Mouse (Mus musculus): ENCODE results near the gene Tia1. TPM values are rescaled to one million over a fixed set of nuclear protein-coding genes. Genes with fewer than 3 reads are reported as not detected.

Gene Tia1
- polyA plus RNA-seq, 1 experiment: 22.0 TPM

GRCm38 (mm10) chr6:86395969-86396368 is 8.1 kb upstream of the Tia1 start:
- peak overlapping the region; percentile 89 for H3K4me3 ChIP-seq (replicated peaks; ENCODE audit: extremely low read depth, low read depth, low read length)
- DNase-seq: no peak
- TF ChIP-seq CTCF (IDR thresholded peaks at IDR 0.05; ENCODE audit: insufficient read depth, low read length): no peak
- no peak for TF ChIP-seq POLR2A (IDR thresholded peaks at IDR 0.05; ENCODE audit: borderline replicate concordance, extremely low read depth, low read depth, low read length)
- H3K4me1 ChIP-seq (ENCODE audit: control insufficient read depth, insufficient read depth, low read length): 0 out of 2 replicates have a peak, but pooled peaks cover 3% of the 10 kb centered on the region
- WGBS: 19% methylated on average over 10 of the region's 10 CpGs

DNA sequence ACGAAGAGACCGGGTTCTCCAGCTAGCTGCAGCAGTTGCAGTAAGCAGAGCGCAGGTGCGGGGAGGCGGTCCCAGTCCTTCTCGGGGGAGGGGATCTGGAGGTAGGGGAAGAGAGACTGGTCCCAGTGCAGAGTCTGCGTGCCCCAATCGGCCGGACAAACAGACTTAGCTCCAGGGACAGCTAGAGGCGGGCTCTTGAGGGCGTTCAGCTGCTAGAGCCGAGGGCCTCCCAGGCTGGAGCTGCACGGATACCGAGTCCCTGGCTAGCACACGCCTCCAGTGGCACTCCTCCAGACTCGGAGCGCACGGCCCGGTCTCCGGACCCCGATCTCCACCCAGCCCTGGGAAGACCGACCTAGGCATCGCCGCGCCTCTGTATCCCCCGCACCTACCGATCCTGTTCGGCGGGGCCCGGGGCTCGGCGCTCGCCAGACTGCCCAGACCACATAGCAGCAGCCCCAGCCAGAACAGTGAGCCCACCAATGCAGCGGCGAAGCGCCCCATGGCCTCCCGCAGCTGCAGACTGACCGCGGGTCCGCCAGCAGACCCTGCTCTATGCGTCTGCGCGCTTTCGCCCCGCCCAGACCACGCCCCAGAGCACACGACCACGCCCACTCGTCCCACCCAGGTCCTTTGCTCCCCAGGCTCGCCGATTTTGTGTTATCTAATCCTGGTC is 7.3 kb upstream of the Tia1 start, which contains the start of gene Pcyox1:
TSS of gene Pcyox1 (minus strand) at position 574 of the 676 bp plus-strand sequence.
- Histone ChIP-seq H3K4me3 (replicated peaks; ENCODE audit: extremely low read depth, low read depth, low read length) (peak within 1 kb of the TSS; percentile 89), H3K4me1 (ENCODE audit: control insufficient read depth, insufficient read depth, low read length) (0 out of 2 replicates have a peak, but pooled peaks cover 3% of the 10 kb centered on the region)
- TF ChIP-seq POLR2A (IDR thresholded peaks at IDR 0.05; ENCODE audit: borderline replicate concordance, extremely low read depth, low read depth, low read length) (peak; percentile 94), CTCF (IDR thresholded peaks at IDR 0.05; ENCODE audit: insufficient read depth, low read length) (no peak)
- peak; percentile 91 for DNase-seq
- WGBS: under 1% methylated on average over 51 of the region's 51 CpGs

DNA sequence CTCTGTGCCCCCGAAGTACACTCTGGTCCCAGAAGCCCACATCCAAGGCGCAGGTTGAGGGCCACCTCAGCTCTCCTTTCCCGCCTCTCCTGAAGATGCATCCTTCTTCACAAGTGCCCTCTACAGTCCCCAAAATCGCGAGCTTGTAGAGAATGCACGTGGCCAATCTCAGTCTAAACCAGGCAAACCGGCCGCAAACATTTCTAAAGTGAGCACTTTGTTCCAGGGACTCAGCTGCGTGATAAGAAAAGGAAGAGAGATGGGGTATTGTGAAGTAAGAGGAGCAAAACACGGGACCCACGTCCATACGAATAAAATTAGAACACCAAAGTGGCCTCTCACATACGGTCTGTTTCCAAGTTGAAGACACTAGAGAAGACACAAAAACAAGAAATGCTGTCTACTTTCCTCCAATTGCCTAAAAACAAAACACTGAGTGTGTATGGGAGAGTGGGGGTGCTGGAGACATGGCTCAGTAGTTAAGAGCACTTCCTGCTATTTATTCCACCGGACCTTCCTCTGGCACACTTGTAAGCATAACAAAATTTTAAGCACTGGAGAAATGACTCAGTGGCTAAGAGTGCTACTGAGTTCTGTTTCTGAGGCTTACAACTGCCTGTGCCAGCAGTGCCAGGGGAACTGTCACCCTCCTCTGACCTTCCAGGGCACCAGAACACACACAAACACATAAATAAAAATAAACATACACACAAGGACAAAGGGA is 6.6 kb upstream of the Tia1 start:
- TF ChIP-seq CTCF (IDR thresholded peaks at IDR 0.05; ENCODE audit: insufficient read depth, low read length) (no peak), POLR2A (IDR thresholded peaks at IDR 0.05; ENCODE audit: borderline replicate concordance, extremely low read depth, low read depth, low read length) (no peak)
- DNase-seq: no peak
- under 1% methylated on average over 14 of the region's 14 CpGs for WGBS

GRCm38 (mm10) chr6:86398986-86399385 is 5.0 kb upstream of the Tia1 start:
- H3K4me1 ChIP-seq (ENCODE audit: control insufficient read depth, insufficient read depth, low read length): 0 out of 2 replicates have a peak, but pooled peaks cover 3% of the 10 kb centered on the region
- WGBS: 86% methylated on average over 2 of the region's 2 CpGs
- no peak for DNase-seq
- TF ChIP-seq POLR2A (IDR thresholded peaks at IDR 0.05; ENCODE audit: borderline replicate concordance, extremely low read depth, low read depth, low read length) (no peak), CTCF (IDR thresholded peaks at IDR 0.05; ENCODE audit: insufficient read depth, low read length) (no peak)
- no peak overlapping the region for H3K4me3 ChIP-seq (replicated peaks; ENCODE audit: extremely low read depth, low read depth, low read length)

More for the DNA sequence above, 6.6 kb upstream of the Tia1 start:
- H3K4me3 ChIP-seq (replicated peaks; ENCODE audit: extremely low read depth, low read depth, low read length): peak overlapping the region; percentile 89
- 0 out of 2 replicates have a peak, but pooled peaks cover 3% of the 10 kb centered on the region for H3K4me1 ChIP-seq (ENCODE audit: control insufficient read depth, insufficient read depth, low read length)

- H3K4me1 ChIP-seq (ENCODE audit: control insufficient read depth, insufficient read depth, low read length): peaks cover 3% of the 10 kb centered on the region; the same call in 1 of the 2 replicates
- DNase-seq: no peak
- no peak overlapping the region for H3K4me3 ChIP-seq (replicated peaks; ENCODE audit: extremely low read depth, low read depth, low read length)
- TF ChIP-seq POLR2A (IDR thresholded peaks at IDR 0.05; ENCODE audit: borderline replicate concordance, extremely low read depth, low read depth, low read length): no peak
- 63% methylated on average over 2 of the region's 2 CpGs for WGBS
These were observed 4.0 kb upstream of the Tia1 start for GRCm38 (mm10) chr6:86399995-86400394.

GRCm38 (mm10) chr6:86400972-86401371 is 3.0 kb upstream of the Tia1 start:
- no peak overlapping the region for H3K4me3 ChIP-seq (replicated peaks; ENCODE audit: extremely low read depth, low read depth, low read length)

DNA sequence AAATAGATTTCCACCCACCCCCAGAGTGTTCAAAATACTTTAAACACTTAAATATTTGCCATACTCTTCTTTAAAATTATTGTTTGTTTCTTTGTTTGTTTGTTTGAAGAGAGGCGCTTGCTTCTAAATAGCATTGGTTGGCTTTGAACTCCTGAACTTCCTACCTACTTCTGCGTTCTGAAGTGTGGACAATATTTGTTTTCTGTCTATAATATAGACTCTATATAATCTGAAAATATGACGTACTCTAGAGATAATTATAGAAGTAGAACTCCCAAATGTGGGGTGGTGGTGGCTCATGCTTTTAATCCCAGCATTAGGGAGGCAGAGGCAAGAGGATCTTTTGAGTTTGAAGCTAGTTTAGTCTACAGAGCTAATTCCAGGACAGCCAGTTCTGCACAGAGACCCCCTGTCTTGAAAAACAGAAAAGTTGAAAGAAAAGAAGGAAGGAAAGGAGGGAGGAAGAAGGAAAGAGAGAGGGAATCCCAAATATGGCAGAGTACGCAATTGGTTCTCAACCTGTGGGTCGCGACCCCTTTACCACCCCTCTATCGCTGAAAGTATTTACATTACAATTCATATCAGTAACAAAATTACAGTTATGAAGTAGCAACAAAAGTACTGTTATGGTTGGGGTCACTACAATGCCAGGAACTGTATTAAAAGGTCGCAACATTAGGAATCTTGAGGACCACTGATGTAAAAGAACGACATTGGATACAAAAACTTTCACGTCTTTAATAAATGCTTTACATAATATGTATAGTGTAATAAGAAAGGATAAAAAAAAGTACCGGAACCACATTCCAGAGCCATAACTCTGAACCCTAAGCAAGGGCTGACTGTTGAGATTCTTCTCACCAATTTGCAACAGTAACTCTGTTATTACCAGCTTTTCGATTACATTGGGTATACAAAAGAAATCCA is 1.1 kb upstream of the Tia1 start:
- DNase-seq: no peak
- TF ChIP-seq POLR2A (IDR thresholded peaks at IDR 0.05; ENCODE audit: borderline replicate concordance, extremely low read depth, low read depth, low read length) (no peak), CTCF (IDR thresholded peaks at IDR 0.05; ENCODE audit: insufficient read depth, low read length) (no peak)
- Histone ChIP-seq H3K4me1 (ENCODE audit: control insufficient read depth, insufficient read depth, low read length) (peaks cover 3% of the 10 kb centered on the region; the same call in 1 of the 2 replicates), H3K4me3 (replicated peaks; ENCODE audit: extremely low read depth, low read depth, low read length) (peak overlapping the region; percentile 26)
- WGBS: 33% methylated on average over 12 of the region's 12 CpGs

More at GRCm38 (mm10) chr6:86400972-86401371, 3.0 kb upstream of the Tia1 start:
- H3K4me1 ChIP-seq (ENCODE audit: control insufficient read depth, insufficient read depth, low read length): peaks cover 6% of the 10 kb centered on the region; the same call in 1 of the 2 replicates
- peak; percentile 66 for TF ChIP-seq CTCF (IDR thresholded peaks at IDR 0.05; ENCODE audit: insufficient read depth, low read length)
- TF ChIP-seq POLR2A (IDR thresholded peaks at IDR 0.05; ENCODE audit: borderline replicate concordance, extremely low read depth, low read depth, low read length): no peak
- peak; percentile 71 for DNase-seq
- 1% methylated on average over 9 of the region's 9 CpGs for WGBS

GRCm38 (mm10) chr6:86403728-86404099 is 305 bp upstream of the Tia1 start:
- peaks cover 3% of the 10 kb centered on the region; the same call in 1 of the 2 replicates for H3K4me1 ChIP-seq (ENCODE audit: control insufficient read depth, insufficient read depth, low read length)
- no peak for TF ChIP-seq CTCF (IDR thresholded peaks at IDR 0.05; ENCODE audit: insufficient read depth, low read length)
- no peak for TF ChIP-seq POLR2A (IDR thresholded peaks at IDR 0.05; ENCODE audit: borderline replicate concordance, extremely low read depth, low read depth, low read length)
- peak; percentile 86 for DNase-seq
- under 1% methylated on average over 15 of the region's 15 CpGs for WGBS
- H3K4me3 ChIP-seq (replicated peaks; ENCODE audit: extremely low read depth, low read depth, low read length): peak overlapping the region; percentile 42

DNA sequence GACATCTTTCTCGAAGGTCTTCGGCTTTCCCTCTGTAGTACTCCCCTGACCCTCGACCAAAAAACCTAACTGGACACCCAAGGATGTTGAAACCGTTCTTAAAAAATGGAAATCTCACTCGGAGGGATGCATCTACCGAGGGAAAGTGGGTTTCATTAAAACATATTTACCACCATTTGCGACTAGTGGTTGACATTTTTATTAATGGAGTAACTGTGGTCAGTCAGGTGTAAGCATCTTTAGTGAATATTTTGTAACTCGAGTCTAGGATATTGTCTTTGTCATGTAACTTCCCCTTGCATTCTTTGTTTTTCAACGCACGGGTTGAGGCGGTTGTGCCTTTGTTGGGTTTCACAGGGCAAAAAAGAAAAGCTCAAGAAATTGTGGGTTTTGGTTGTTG is 977 bp downstream of the Tia1 start:
- no peak for DNase-seq
- under 1% methylated on average over 11 of the region's 11 CpGs for WGBS
- TF ChIP-seq CTCF (IDR thresholded peaks at IDR 0.05; ENCODE audit: insufficient read depth, low read length): no peak
- no peak for TF ChIP-seq POLR2A (IDR thresholded peaks at IDR 0.05; ENCODE audit: borderline replicate concordance, extremely low read depth, low read depth, low read length)
- peaks cover 3% of the 10 kb centered on the region; the same call in 1 of the 2 replicates for H3K4me1 ChIP-seq (ENCODE audit: control insufficient read depth, insufficient read depth, low read length)
- peak overlapping the region; percentile 83 for H3K4me3 ChIP-seq (replicated peaks; ENCODE audit: extremely low read depth, low read depth, low read length)
